Mouse (Mus musculus) c-Kit-positive CD71-negative TER-119-negative erythroid progenitor cells, embryonic 14.5 days (primary cell): ENCODE measurements around the gene Cd300ld5.
"Not testable (repeated sequence)": the region's sequence is repeated elsewhere in the genome, so short reads cannot be mapped to it uniquely, and the experiment has no call there.

Experiments used
- DNase-seq: peaks from one replicate; pipeline ENCODE4 v3.0.0-alpha.2; 2013; ENCODE audit warnings: low read depth

Cd300ld5 gene

DNA sequence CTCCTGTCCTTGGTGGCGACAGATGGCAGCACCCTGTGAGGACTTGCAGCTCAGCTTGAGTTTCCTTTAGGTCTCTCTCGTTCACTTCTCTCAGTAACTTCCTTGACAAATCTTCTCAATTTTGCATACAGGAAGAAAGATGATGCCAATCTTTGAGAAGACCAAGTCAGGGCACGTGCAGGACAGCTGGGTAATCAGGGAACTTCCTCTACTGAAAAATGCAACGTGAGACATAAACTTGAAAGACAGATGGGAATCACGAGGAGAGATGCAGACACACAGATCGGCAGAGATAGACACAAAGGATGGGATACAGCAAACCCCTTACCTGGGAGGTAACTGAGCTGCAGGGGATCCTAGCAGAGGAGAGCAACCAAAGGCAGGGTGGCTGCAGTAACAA lies at the start of gene Cd300ld5:
Gene Cd300ld5 (minus strand): TSS at position 101 of the 400 bp plus-strand sequence.
- not testable (repeated sequence) for DNase-seq

- DNase-seq: no peak
Measured at GRCm38 (mm10) chr11:115086213-115086612, 48.6 kb upstream of the Cd300ld5 start.

DNA sequence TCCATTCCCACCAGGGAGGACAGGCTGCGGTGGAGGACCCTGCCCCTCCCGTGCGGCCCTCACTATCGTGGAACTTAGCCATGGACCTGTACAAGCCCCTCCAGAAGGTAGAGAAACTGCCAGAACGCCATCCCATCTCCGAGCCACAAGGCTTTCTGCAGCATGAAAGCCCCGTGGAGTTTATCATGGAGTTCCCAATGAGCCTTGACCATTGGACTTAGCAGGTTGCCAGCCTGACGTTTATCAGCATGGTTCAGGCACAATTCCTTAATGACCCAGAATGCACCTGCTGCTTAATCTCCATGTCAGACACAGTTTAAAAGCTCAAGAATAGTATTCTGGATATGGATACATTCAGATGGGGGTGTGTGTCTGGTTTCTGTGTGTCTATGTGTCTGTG lies 47.5 kb upstream of the Cd300ld5 start:
- no peak for DNase-seq

- DNase-seq: no peak
Measured at GRCm38 (mm10) chr11:115084595-115084994, 47.0 kb upstream of the Cd300ld5 start.

DNA sequence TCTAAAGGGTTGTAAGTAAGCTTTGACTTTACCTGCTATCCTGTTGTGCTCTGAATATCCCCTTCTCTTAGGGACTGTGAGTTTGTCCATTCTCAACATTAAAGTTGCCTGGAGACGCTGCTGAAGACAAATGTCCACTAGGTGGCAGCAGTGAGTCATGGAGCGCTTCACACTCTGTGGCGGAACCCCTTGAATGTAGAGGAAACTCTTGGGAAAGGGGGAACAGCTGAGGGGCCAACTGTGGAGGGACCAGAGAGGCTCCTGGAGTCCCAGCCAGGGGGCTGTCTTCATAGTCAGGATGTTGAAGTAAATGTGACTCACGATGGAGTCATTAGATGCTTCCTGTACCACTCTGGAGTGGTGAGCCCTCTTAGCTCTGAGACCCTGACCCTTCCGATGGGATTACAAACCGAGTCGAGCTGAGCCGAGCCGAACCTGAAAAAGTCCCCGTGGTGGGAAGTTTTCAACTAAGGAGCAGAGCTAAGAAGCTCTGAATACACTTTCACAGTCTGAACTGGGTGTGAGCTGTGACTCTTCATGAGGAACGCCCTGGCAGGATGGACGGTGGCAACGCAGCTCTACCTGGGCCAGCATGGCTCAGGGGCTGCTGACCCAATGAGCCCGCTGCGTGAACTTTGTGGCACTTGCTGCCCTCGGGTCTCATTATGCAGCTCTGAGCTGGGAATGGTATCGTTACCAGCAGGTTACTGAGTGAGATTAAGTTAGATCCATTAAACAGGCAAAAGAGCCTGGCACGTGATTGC lies 46.0 kb upstream of the Cd300ld5 start:
- peak; percentile 76 for DNase-seq

DNA sequence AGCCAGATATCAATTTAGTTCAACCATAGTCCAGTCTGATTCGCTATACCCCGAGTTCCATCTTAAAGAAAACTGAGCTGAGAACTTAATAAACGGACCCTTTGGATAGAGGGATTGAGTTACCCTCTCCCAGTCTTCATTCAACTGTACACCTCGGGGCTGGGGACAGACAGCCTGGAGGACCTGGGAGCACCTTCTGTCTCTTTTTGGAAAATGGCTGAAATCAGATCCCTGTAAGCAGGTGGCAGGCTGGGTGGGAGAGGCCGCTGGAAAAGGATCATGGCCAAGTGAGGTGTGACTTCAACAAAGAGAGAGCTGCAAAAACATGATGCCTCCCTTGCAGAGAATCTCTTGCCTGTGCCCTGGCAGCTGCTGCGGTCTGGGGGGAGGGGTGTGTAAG lies 44.6 kb upstream of the Cd300ld5 start:
- DNase-seq: no peak

DNA sequence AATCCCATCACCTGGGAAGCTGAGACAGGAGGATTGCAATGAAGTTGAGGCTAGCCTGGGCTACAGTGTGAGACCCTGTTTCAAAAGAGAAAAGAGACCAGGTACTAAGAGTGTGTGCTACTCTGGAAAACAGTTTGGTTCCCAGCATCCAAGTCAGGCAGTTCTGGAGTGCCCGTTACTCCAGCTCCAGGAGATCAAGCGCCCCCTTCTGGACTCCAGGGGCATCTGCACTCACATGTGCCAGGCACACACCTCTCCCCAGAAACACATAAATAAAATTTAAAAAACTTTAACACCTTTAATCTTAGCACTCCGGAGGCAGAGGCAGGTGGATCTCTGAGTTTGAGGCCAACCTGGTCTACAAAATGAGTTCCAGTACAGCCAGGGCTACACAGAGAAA lies 43.8 kb upstream of the Cd300ld5 start:
- no peak for DNase-seq

- DNase-seq: peak; percentile 63
Measured at GRCm38 (mm10) chr11:115080886-115081285, 43.3 kb upstream of the Cd300ld5 start.

- no peak for DNase-seq
Measured at GRCm38 (mm10) chr11:115078680-115079079, 41.1 kb upstream of the Cd300ld5 start.

DNA sequence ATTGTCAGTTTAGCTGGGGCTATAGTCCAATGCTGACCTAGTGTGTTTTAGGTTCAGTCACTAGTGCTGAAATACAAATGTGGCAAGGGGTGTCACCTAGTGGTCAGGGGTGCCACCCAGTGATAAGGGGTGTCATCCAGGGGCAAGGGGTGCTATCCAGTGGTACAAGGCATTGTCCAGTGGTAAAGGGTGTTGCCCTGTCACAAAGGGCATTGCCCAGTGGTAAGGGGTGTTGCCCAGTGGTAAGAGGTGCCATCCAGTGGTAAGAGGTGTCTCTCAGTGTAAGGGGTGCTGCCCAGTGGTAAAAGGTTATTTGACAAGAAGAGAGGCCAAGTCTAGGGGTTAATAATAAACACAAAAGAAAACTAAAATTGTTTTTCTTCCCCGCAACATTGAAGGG lies 39.9 kb upstream of the Cd300ld5 start:
- no peak for DNase-seq

- no peak for DNase-seq
Measured at GRCm38 (mm10) chr11:115075859-115076258, 38.3 kb upstream of the Cd300ld5 start.

DNA sequence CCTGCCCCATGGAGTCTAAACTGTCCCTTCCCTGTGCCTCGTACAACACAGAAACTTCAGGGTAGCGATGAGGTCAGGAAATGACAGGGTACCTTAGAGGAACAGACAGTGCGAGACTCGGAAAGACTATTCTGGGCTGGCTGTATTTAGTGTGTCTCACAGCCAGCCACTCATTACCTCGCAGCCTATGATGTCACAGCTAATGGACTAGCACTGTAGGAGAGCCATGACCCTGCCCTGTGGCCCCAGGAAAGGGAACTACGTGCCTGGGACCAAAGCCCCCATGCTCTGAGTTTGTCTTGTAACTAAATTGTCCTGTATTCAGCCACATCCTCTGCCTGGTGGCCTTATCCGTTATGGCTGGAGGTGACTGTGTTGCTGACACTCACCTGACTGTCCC lies 37.8 kb upstream of the Cd300ld5 start:
- DNase-seq: no peak

GRCm38 (mm10) chr11:115073002-115073401 lies 35.4 kb upstream of the Cd300ld5 start:
- DNase-seq: no peak

- no peak for DNase-seq
Measured at GRCm38 (mm10) chr11:115071631-115072294, 34.2 kb upstream of the Cd300ld5 start.

- no peak for DNase-seq
Measured at GRCm38 (mm10) chr11:115071015-115071551, 33.5 kb upstream of the Cd300ld5 start.

DNA sequence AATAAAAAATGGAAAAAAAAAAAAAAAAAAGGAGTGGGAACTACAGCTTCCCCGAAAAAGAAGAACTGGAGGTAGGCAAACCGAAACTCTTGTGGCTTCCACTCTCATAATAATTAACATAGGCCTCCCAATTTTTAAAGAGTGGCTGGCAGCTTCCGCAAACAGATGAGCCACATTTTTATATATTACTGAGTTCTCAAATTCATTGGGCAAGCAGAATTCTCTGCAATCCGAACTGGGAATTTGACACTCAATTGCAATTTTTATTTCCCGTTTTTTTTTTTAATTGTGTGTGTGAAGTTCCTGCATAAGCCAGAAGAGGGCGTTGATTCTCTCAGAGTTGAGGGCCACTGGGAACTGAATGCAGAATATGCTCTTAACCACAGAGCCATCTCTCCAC lies 29.2 kb upstream of the Cd300ld5 start:
- DNase-seq: no peak

DNA sequence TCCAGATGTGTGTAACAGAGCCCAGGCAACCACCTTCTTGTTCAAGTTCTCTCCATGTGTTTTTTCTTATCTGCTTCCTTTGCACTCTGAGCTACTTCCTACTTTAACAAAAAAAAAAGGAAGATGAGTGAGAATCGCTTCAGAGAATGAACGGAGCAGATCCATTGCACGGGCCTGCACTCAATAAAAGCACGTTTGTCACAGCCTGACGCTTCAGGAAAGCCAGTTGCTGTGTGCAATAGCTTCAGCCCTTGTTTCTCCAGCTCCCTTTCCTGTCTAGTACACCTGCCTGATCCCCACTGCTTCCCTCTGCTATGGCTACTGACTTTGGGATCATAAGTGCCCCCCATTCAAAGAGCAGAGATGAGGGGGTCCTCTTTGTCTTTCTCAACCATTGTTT lies 24.5 kb upstream of the Cd300ld5 start, which contains the start of gene Cd300e:
Gene Cd300e (minus strand): TSS at position 101 of the 400 bp plus-strand sequence.
- DNase-seq: no peak

DNA sequence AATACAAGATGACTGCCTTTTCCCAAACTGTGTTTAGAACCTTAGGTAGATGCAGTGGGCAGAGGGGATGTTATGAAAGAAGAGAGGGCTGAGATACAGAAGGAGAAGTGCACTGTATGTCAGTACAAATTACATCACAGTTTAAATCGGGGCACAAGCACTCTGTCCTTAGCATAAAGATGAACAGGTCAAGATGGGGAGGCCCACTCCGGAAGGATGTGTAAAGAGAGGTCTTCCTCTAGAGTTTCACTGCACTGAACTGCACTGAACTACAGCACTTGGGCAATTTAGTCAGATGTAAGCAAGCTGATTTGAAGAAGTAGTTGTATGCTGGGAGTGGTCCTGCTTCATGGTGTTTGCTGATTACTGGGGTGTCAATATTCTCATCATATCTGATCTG lies 22.2 kb upstream of the Cd300ld5 start:
- no peak for DNase-seq

DNA sequence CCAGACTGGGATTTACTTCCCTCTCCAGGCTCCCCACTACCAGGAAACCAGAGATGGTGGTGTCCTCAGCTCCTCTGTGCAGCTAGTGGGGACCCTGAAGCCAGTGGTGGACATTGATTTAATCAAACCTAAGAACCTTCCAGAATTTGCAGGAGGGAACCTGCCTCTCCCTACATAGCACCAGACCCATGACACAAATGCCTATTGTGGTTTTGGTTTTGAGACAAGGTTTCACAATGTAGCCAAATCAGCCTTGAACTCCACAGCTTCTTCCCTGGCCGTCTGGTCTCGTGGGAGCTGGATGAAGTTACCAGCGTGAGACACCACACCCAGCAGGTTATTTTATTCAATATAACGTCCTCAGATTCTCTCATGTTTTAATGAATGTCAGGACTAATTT lies 21.1 kb upstream of the Cd300ld5 start:
- DNase-seq: no peak

DNA sequence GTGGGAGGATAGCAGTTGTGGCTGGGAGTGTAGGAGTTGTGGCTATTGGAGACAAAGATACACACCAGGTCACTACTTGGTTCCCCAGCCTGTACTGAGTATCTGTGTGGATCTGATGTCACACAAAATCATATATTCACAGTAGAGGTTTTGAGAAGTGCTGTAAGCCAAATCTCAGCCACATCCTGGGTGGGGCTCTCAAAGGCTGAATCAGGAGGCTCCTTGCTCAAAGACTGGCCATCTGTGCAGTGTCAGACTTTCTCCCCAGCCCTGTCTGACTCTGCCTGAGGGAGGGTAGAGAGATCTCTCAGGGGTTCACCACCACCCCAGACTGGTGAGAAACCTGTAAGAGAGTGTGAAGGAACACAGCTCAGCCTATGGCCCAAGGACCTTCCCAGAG lies 17.0 kb upstream of the Cd300ld5 start:
- DNase-seq: no peak

DNA sequence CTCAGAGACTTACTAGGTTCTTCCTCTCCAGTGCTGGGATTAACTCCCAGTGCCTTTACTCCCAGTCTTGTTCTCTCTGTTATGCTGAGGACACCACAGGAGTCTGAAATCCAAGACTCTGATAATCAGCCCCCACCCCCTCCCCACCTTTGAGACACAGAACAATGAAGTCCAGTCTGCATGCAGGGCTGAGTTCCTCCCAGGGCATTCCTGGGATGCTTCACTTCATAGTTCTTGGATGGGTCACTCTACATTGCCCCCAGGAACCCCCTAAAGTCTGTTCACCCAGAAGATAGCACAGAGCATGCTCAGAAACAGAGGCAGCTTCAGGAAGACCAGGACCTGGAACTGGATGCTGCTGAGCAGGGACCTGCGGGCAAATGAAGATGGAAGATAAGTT lies 15.4 kb upstream of the Cd300ld5 start:
- DNase-seq: no peak

DNA sequence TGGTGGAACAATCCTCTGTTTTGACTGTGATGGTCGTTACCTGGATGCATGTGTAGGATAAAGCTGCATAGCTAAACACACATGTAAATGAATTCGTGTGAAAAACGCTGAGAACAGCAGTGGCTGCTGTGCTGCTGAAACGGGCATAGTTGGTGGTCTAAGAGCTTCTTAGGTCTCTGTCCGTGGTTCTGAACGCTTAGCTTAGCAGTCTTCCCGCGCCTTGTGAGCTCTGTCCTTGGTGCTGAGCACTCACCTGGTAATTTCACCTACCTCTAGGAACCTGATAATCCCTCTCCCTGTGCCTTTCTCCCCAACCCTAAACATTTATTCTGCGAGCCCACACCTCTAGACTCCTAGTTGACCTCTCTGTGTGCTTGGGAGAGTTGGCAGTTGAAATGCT lies 14.6 kb upstream of the Cd300ld5 start:
- peak; percentile 52 for DNase-seq

DNA sequence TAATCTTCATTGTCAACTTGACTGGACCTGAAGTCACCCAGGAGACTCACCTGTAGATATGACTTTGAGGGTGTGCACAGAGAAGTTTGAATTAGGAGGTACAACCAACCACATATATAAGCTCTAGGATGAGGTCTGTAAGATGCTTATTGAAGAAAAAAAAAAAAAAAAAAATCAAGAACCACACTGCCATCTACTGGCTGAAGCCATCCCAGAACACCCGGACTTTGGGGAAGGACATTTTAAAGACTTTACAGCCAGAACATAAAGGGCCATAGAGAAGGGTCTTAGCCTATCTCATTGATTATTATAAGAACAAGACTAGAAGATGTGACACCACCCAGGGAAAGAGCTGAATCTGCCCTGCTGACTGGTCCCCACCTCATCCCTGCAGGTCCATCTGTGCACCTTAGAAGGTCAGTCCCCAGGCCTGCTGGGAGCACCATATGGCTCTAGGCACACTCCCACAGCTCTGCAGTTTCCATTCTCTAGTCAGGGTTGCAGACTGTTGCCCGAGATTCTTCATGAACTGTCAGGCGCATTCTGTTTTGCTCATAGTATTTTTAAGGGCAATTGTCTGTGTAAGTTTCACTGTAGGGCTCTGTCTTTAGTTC lies 11.8 kb upstream of the Cd300ld5 start:
- DNase-seq: no peak
